Mouse (Mus musculus) adrenal gland (tissue): Measurements from ENCODE around the gene Ikbip.

Experiments
- intact Hi-C: fragments of 180-260 bp; cut with DNase I; formaldehyde crosslinking; loops from one replicate; pipeline ENCODE4 v1.15.1; 2025

The Ikbip gene

GRCm38 (mm10) chr10:91105981-91106380, 23.2 kb downstream of the Ikbip start:
- intact Hi-C loops: no loop called here

- intact Hi-C loops: no loop called here
These were observed 27.1 kb downstream of the Ikbip start for GRCm38 (mm10) chr10:91109841-91110240.

DNA sequence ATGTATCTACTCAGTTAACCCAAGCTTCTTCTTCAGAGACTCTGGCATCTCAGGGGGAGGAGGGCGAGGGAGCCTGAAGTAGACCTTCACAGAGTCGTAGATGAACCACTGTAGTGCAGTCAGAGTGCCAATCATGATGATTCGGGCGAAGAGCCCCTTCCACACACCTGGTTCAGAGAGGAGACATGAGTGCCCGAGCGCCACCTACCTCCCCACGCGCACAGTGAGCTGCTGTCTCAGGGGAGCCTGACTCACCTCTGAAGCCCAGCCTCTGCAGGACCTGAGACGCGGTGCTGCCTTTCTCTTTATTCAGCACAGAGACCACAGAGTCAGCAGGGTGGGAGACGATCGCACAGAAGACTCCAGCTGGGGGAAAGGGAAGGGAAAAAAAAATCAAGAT, 34.2 kb downstream of the Ikbip start:
- intact Hi-C loops: no loop called here

GRCm38 (mm10) chr10:91122646-91123045, 39.9 kb downstream of the Ikbip start:
- intact Hi-C loops: loop anchor here (5.0 kb wide), 1 partner anchor 40 kb away; the partner anchor contains the start of genes Apaf1 and Ikbip

DNA sequence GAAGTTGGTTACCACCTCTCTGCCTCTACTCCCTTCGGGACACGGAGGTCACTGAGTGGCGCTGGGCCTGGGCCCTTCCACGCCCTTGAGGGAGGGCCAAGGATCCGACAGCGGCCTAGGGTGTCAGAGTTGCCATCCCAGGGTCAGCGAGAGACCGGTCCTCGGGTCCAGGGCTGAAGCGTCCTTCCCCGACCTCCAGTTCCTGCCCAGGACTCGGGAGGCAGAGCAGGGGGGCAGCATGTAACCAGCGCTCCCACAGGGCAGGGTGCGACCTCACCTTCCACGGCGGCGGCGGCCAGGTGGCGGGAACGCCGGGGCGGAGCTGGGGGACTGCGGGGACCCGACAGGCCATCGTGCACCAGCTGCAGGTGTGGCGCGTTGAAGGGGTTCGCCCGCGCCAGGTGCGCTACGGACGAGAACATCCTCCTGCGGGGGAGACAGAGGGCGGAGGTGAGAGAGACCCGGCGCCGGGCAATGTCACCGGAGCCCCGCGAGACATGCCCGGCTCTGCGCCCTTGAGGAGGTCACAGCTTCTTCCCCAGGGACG, 40.6 kb downstream of the Ikbip start:
- intact Hi-C loops: loop anchor here (5.0 kb wide), 1 partner anchor 41 kb away; the partner anchor contains the start of genes Apaf1 and Ikbip

- intact Hi-C loops: loop anchor here (5.0 kb wide), 1 partner anchor 42 kb away; the partner anchor contains the start of genes Apaf1 and Ikbip
These were observed 41.4 kb downstream of the Ikbip start, which contains the start of gene Slc25a3 for GRCm38 (mm10) chr10:91123828-91124822. Gene Slc25a3, minus strand, starts transcription at chr10:91124059.

- intact Hi-C loops: no loop called here
These were observed 44.0 kb downstream of the Ikbip start for GRCm38 (mm10) chr10:91126618-91127355.

- intact Hi-C loops: no loop called here
These were observed 44.7 kb downstream of the Ikbip start for GRCm38 (mm10) chr10:91127395-91127794.

GRCm38 (mm10) chr10:91128551-91129160, 45.9 kb downstream of the Ikbip start:
- intact Hi-C loops: no loop called here

- intact Hi-C loops: no loop called here
These were observed 48.1 kb downstream of the Ikbip start for GRCm38 (mm10) chr10:91130792-91131191.

DNA sequence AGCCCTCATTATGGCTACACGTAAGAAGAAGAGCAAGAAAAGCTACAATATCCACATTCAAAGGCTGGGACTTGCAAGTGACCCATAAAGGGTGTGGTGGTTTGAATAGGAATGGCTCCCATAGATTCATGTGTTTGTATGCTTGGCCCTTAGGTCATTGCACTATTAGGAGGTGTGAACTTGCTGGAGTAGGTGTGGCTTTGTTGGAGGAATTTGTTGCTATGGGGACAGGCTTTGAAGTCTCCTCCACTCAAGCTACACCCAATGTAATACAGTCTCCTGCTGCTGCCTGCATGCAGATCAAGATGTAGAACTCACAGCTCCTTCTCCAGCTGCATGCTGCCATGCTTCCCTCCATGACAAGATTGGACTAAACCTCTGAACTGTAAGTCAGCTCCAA, 48.8 kb downstream of the Ikbip start:
- intact Hi-C loops: no loop called here

GRCm38 (mm10) chr10:91135302-91135972, 52.7 kb downstream of the Ikbip start:
- intact Hi-C loops: no loop called here

DNA sequence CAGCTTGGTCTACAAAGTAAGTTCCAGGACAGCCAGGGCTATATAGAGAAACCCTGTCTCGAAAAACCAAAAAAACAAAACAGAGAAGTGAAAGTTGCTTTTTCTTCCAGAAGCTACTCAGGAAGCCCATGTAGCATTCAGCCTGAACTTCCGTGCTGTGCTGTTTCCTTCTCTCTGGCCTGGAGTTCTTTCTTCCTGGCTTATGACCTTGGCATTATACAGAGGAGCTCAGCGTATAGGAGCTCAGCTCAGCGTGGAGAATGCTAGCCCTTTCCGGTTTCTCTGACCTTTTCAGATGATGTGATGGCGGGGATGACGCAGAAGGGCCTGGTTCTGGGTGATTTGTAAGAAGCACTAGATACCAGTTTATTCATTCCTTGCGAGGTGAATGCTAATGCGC, 54.7 kb downstream of the Ikbip start:
- intact Hi-C loops: no loop called here

- intact Hi-C loops: no loop called here
These were observed 55.6 kb downstream of the Ikbip start for GRCm38 (mm10) chr10:91138317-91138716.

DNA sequence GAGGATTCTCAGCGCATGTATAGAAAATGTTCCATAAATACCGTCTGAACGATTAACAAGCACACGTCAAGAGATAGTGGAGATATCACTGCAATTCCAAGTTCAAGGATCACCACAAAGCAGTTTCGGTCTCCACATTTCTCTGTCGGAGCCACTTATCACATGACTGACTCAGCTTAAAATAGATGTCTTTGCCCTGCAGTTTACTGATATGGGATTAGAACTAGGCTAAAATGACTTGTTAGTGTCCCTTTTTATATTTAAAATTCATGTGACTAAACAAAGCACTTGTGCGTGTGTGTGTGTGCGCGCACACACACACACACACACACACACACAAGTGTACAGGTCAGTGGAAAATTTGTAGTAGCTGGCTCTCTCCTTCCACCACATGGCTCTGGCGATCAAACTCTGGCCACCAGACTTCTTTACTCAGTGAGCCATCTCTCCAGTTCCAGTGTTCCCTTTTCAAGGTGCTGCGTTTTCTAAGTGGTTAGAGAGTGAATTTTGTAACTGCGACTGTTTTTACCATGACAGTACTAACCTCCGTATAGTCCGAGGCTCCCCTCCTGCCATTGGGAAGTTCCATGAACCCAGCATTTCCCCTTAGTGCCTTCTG, 56.5 kb downstream of the Ikbip start:
- intact Hi-C loops: no loop called here

GRCm38 (mm10) chr10:91141564-91141963, 58.8 kb downstream of the Ikbip start:
- intact Hi-C loops: loop anchor here (5.0 kb wide), 3 partner anchors 69 to 409 kb away; no protein-coding TSS in a partner anchor

GRCm38 (mm10) chr10:91142654-91143191, 60.0 kb downstream of the Ikbip start:
- intact Hi-C loops: loop anchor here (5.0 kb wide), 3 partner anchors 70 to 410 kb away; no protein-coding TSS in a partner anchor

- intact Hi-C loops: loop anchor here (5.0 kb wide), 3 partner anchors 71 to 411 kb away; no protein-coding TSS in a partner anchor
These were observed 60.8 kb downstream of the Ikbip start for GRCm38 (mm10) chr10:91143313-91144230.
